Mouse (Mus musculus): Measurements from ENCODE around the gene Ccdc85c. TPM values are rescaled to one million over a fixed set of nuclear protein-coding genes. Genes with fewer than 3 reads are reported as not detected.

Ccdc85c gene
- 15.2 and 16.3 TPM in 2 replicates for polyA plus RNA-seq (2016; fragmentation: Nextera tagmentation; extraction: Ambion mirVana)

GRCm38 (mm10) chr12:108274661-108275507, at the start of gene Ccdc85c:
TSS of gene Ccdc85c (minus strand) at chr12:108275425.
- Histone ChIP-seq H3K9me3 (replicated peaks) (no peaks in the 10 kb centered on the region), H3K27ac (peak within 1 kb of the TSS; percentile 98), H3K4me3 (peak within 1 kb of the TSS; percentile 87), H3K9ac (peak within 1 kb of the TSS; percentile 93), H3K4me2 (replicated peaks) (peak within 1 kb of the TSS; percentile 94), H3K36me3 (no peaks in the 10 kb centered on the region), H3K4me1 (peaks cover 77% of the 10 kb centered on the region), H3K27me3 (no peaks in the 10 kb centered on the region)
- ATAC-seq (ENCODE audit: low FRiP score) = no peak
- under 1% methylated on average over 115 of the region's 120 CpGs for WGBS

- 0 out of 2 replicates have a peak overlapping the region, but pooled peaks have one; percentile 0 for H3K4me2 ChIP-seq (replicated peaks)
- peak overlapping the region; percentile 77 for H3K27ac ChIP-seq
These were observed 44.9 kb upstream of the Ccdc85c start for GRCm38 (mm10) chr12:108320096-108320495.

GRCm38 (mm10) chr12:108318499-108318898, 43.3 kb upstream of the Ccdc85c start:
- ATAC-seq (ENCODE audit: low FRiP score) = no peak
- peak overlapping the region; percentile 38; the same call in 1 of the 2 replicates for H3K9ac ChIP-seq
- peaks cover 61% of the 10 kb centered on the region for H3K4me1 ChIP-seq

More at GRCm38 (mm10) chr12:108320096-108320495, 44.9 kb upstream of the Ccdc85c start:
- 0 out of 2 replicates have a peak, but pooled peaks have one; percentile 1 for ATAC-seq (ENCODE audit: low FRiP score)
- Histone ChIP-seq H3K9me3 (replicated peaks) (no peaks in the 10 kb centered on the region), H3K4me1 (peaks cover 61% of the 10 kb centered on the region), H3K4me3 (no peak overlapping the region), H3K36me3 (no peaks in the 10 kb centered on the region), H3K9ac (no peak overlapping the region; the same call in 1 of the 2 replicates), H3K27me3 (peaks cover 45% of the 10 kb centered on the region)
- 5% methylated on average over 8 of the region's 8 CpGs for WGBS

DNA sequence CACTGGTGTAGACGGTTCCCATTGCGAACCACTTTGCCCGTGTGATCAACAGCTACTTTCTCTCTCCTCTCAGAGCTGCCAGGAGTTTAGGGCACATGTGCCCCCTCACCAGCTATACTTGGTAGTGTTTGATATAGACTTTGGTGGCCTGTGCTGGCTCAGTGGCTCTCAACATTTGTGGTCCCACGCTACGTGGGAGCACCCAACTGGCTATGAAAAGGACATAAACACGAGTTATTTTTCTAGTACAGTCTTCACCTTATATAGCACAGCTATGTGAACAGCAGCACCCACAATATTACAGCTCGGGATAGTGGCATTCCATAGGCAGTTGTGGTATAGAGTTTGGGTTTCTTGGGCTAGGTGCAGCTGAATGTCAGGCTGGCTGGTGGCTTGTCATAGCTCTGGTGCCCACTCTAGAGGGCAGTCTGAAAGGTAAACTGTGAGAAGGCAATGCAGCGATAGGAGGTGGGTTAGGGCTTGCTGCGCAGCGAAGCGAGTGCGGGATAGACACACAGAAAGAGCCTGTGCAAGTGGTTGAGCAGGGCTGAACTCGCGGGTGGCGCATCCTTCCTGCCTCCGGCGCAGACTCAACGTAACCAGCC, 42.7 kb upstream of the Ccdc85c start:
- H3K9me3 ChIP-seq (replicated peaks) = no peaks in the 10 kb centered on the region
- H3K4me2 ChIP-seq (replicated peaks) = peak overlapping the region; percentile 39
- H3K4me3 ChIP-seq = peak overlapping the region; percentile 14; the same call in 1 of the 2 replicates
- no peak for ATAC-seq (ENCODE audit: low FRiP score)
- no peak overlapping the region for H3K27ac ChIP-seq
- WGBS = 13% methylated on average over 18 of the region's 18 CpGs
- H3K27me3 ChIP-seq = peaks cover 45% of the 10 kb centered on the region
- H3K36me3 ChIP-seq = no peaks in the 10 kb centered on the region
- H3K9ac ChIP-seq = 0 out of 2 replicates have a peak overlapping the region, but pooled peaks have one; percentile 38
- peaks cover 65% of the 10 kb centered on the region for H3K4me1 ChIP-seq

More at GRCm38 (mm10) chr12:108318499-108318898, 43.3 kb upstream of the Ccdc85c start:
- peaks cover 45% of the 10 kb centered on the region for H3K27me3 ChIP-seq
- peak overlapping the region; percentile 14 for H3K4me3 ChIP-seq
- no peaks in the 10 kb centered on the region for H3K9me3 ChIP-seq (replicated peaks)
- H3K27ac ChIP-seq = no peak overlapping the region
- peak overlapping the region; percentile 39 for H3K4me2 ChIP-seq (replicated peaks)
- no peaks in the 10 kb centered on the region for H3K36me3 ChIP-seq
- WGBS = 15% methylated on average over 37 of the region's 37 CpGs

DNA sequence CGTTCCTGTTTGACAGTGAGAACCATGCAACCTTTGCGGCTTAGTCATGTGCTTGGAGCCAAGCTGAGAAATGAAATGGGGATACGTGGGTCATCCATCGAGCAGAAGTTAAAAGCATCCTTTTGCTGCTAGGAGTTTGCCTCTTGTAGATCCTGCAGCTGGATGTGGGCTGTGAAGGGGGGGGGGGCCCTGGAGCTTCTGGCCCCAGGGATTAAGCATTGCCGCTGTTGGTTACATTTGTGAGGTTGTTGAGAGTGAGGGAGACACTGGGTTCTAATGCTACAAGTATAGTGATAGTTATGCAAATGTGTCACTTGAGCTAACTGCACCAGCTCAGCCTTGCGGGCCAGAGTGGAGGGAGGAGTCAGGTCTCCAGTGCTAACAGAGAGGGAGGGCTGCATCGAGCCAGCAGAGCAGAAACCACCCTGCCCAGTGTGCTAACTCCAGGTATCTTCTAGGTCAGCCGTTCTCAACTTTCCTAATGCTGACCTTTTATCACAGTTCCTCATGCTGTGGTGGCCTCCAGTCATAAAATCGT, 42.0 kb upstream of the Ccdc85c start:
- Histone ChIP-seq H3K4me1 (peaks cover 69% of the 10 kb centered on the region), H3K27ac (no peak overlapping the region), H3K4me2 (replicated peaks) (no peak overlapping the region), H3K9me3 (replicated peaks) (no peaks in the 10 kb centered on the region), H3K27me3 (peaks cover 45% of the 10 kb centered on the region), H3K4me3 (no peak overlapping the region), H3K9ac (no peak overlapping the region), H3K36me3 (no peaks in the 10 kb centered on the region)
- no peak for ATAC-seq (ENCODE audit: low FRiP score)
- WGBS = 3% methylated on average over 9 of the region's 9 CpGs

GRCm38 (mm10) chr12:108316655-108317054, 41.4 kb upstream of the Ccdc85c start:
- H3K9me3 ChIP-seq (replicated peaks) = no peaks in the 10 kb centered on the region
- no peak overlapping the region for H3K4me3 ChIP-seq
- H3K27me3 ChIP-seq = peaks cover 45% of the 10 kb centered on the region
- H3K4me1 ChIP-seq = peaks cover 65% of the 10 kb centered on the region
- H3K4me2 ChIP-seq (replicated peaks) = no peak overlapping the region
- WGBS = 23% methylated on average over 6 of the region's 6 CpGs
- ATAC-seq (ENCODE audit: low FRiP score) = no peak
- no peak overlapping the region for H3K9ac ChIP-seq
- H3K27ac ChIP-seq = no peak overlapping the region
- H3K36me3 ChIP-seq = no peaks in the 10 kb centered on the region

- 47% methylated on average over 10 of the region's 10 CpGs for WGBS
- H3K9ac ChIP-seq = no peak overlapping the region
- no peak for ATAC-seq (ENCODE audit: low FRiP score)
- no peak overlapping the region for H3K4me3 ChIP-seq
- H3K4me1 ChIP-seq = peaks cover 59% of the 10 kb centered on the region
- no peak overlapping the region for H3K4me2 ChIP-seq (replicated peaks)
- H3K27ac ChIP-seq = no peak overlapping the region
- no peaks in the 10 kb centered on the region for H3K36me3 ChIP-seq
- H3K9me3 ChIP-seq (replicated peaks) = no peaks in the 10 kb centered on the region
- H3K27me3 ChIP-seq = peaks cover 45% of the 10 kb centered on the region
These were observed 40.6 kb upstream of the Ccdc85c start for GRCm38 (mm10) chr12:108315818-108316217.

GRCm38 (mm10) chr12:108313244-108313772, 38.1 kb upstream of the Ccdc85c start:
- peaks cover 38% of the 10 kb centered on the region for H3K4me1 ChIP-seq
- no peak overlapping the region for H3K4me3 ChIP-seq
- no peak for ATAC-seq (ENCODE audit: low FRiP score)
- no peaks in the 10 kb centered on the region for H3K36me3 ChIP-seq
- 84% methylated on average over 1 of the region's 1 CpGs for WGBS
- H3K9ac ChIP-seq = no peak overlapping the region
- no peak overlapping the region for H3K4me2 ChIP-seq (replicated peaks)
- H3K27ac ChIP-seq = no peak overlapping the region
- peaks cover 26% of the 10 kb centered on the region for H3K27me3 ChIP-seq
- H3K9me3 ChIP-seq (replicated peaks) = no peaks in the 10 kb centered on the region

DNA sequence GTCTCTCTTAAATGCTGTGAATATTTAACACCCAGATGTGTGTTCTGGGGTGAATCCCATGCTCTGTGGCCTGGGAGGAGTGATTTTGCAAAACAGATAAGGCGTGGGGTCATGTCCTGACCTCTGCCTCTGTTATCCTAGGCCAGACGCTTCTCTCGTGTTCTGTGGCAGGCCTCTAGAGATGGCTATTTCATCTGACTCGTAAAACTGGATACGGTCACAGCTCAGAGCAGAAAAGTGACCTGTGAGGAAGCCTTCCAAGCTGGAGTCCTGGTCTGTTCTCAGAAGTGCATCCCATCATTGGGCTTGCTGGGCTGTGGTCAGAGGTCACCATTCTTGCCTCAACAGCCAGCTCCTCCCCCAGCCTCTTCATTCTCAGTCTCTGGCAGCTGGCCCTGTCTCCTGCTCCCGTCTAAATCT, 37.2 kb upstream of the Ccdc85c start:
- 22% methylated on average over 6 of the region's 6 CpGs for WGBS
- H3K36me3 ChIP-seq = no peaks in the 10 kb centered on the region
- no peak overlapping the region for H3K27ac ChIP-seq
- H3K4me2 ChIP-seq (replicated peaks) = no peak overlapping the region
- no peaks in the 10 kb centered on the region for H3K9me3 ChIP-seq (replicated peaks)
- H3K27me3 ChIP-seq = peaks cover 17% of the 10 kb centered on the region
- no peak overlapping the region for H3K4me3 ChIP-seq
- H3K9ac ChIP-seq = no peak overlapping the region
- no peak for ATAC-seq (ENCODE audit: low FRiP score)
- H3K4me1 ChIP-seq = peaks cover 30% of the 10 kb centered on the region

GRCm38 (mm10) chr12:108311741-108312290, 36.6 kb upstream of the Ccdc85c start:
- ATAC-seq (ENCODE audit: low FRiP score) = no peak
- peaks cover 23% of the 10 kb centered on the region for H3K4me1 ChIP-seq
- H3K9me3 ChIP-seq (replicated peaks) = no peaks in the 10 kb centered on the region
- no peak overlapping the region for H3K4me2 ChIP-seq (replicated peaks)
- no peak overlapping the region for H3K4me3 ChIP-seq
- H3K27me3 ChIP-seq = peaks cover 11% of the 10 kb centered on the region
- WGBS = 88% methylated on average over 27 of the region's 27 CpGs
- no peak overlapping the region for H3K9ac ChIP-seq
- no peaks in the 10 kb centered on the region for H3K36me3 ChIP-seq
- no peak overlapping the region for H3K27ac ChIP-seq

GRCm38 (mm10) chr12:108310456-108311027, 35.3 kb upstream of the Ccdc85c start:
- Histone ChIP-seq H3K27ac (no peak overlapping the region), H3K4me3 (no peak overlapping the region), H3K9ac (no peak overlapping the region), H3K4me2 (replicated peaks) (no peak overlapping the region), H3K36me3 (no peaks in the 10 kb centered on the region), H3K4me1 (peaks cover 27% of the 10 kb centered on the region), H3K9me3 (replicated peaks) (no peaks in the 10 kb centered on the region), H3K27me3 (peaks cover 2% of the 10 kb centered on the region)
- WGBS = 75% methylated on average over 7 of the region's 7 CpGs
- no peak for ATAC-seq (ENCODE audit: low FRiP score)
